Mouse (Mus musculus) bone marrow, adult 2 months (tissue): ENCODE measurements around the gene Adgrl1. TPM values are rescaled to one million over a fixed set of nuclear protein-coding genes. Genes with fewer than 3 reads are reported as not detected.

ENCODE experiments used
- H3K27ac ChIP-seq: fragments of 200-500 bp; 2 replicates; pipeline ENCODE4 v1.5.1; 2012; ENCODE audit warnings: low read depth, mild to moderate bottlenecking, control low read depth, inconsistent platforms, low read length; ENCODE audit not compliant: control insufficient read depth, poor library complexity, insufficient read depth
- H3K4me1 ChIP-seq: fragments of 200-500 bp; 2 replicates; pipeline ENCODE4 v1.6.1; 2011; ENCODE audit warnings: low read length; ENCODE audit not compliant: control insufficient read depth, insufficient read depth
- H3K4me3 ChIP-seq: fragments of 200-500 bp; replicated peaks from 2 replicates; pipeline ENCODE3; 2011; ENCODE audit warnings: mild to moderate bottlenecking, low read depth, low read length, control low read depth; ENCODE audit not compliant: control insufficient read depth
- CTCF ChIP-seq: fragments of 200-500 bp; IDR thresholded peaks from 2 replicates; pipeline ENCODE4 v1.5.1; 2011; ENCODE audit warnings: low read length, control low read depth; ENCODE audit not compliant: control insufficient read depth, insufficient read depth
- POLR2A ChIP-seq: fragments of 200-500 bp; IDR thresholded peaks from 2 replicates; pipeline ENCODE4 v1.6.1; 2011; ENCODE audit warnings: low read depth, mild to moderate bottlenecking, control low read depth, low read length, borderline replicate concordance; ENCODE audit not compliant: control insufficient read depth
- WGBS: fragments of 180-500 bp; shearing (Covaris S2); methylation state at CpG from one replicate; pipeline ENCODE4 v1.1.7; 2018; 5-methylcytosine and 5-hydroxymethylcytosine counted together
- polyA plus RNA-seq: library from polyadenylated mRNA; stranded (reverse); fragments of >200 nt; gene quantifications from 2 replicates; pipeline ENCODE4 v1.2.4, GENCODE M21; 2011; ENCODE audit warnings: low replicate concordance; ENCODE audit not compliant: missing spikeins, insufficient read depth, insufficient read length

Adgrl1 gene
- 6.5 and 8.8 TPM in 2 replicates for polyA plus RNA-seq

DNA sequence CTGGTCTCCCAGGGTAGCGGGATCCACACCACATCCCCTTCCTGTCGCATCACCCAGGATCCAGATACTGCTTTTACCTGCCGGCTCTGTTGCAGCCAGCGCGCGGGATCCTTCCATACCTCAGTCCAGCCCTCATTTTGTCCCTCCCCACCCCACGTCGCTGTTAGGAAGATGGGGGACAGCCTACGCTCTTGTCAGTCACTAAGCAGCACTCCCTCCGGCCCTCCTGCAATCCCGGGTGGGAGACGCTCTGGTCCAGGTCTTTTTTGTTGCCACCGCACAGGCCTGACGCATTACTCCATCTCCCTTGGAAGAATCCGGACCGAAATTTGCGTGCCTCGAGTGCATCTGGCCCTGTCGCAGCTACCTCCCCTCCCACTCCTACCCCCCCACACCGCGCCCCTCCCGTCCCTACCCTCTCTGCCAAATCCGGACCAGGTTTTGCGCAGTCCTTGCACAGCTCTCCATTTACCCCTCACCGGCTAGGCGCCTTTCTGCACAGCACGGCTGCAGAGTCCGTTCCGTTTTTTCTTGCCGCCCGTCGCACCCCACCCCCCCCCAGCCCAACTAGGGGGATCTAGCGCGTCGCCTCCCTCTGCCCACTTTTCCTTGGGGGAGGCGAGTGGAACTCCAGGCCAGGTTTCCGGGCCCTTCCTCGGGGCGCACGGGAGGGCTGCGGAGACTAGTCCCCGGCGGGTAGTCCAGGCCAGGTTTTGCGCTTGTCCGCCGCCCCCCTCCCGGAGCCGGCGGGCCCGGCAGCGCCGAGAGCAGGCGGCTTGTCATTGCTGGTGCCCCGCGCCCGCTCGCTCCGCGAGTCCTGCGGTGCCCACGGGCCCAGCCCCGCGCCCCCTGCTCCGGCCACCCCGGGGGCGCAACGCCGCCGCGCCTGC is at the start of gene Adgrl1:
TSS of gene Adgrl1 (plus strand) at position 743 of the 890 bp plus-strand sequence.
- TF ChIP-seq CTCF = no peak
- no peak for TF ChIP-seq POLR2A
- WGBS = 1% methylated on average over 64 of the region's 70 CpGs
- H3K4me3 ChIP-seq = peak within 1 kb of the TSS; percentile 40
- H3K27ac ChIP-seq = peak within 1 kb of the TSS; percentile 40; the same call in 1 of the 2 replicates
- no peaks in the 10 kb centered on the region for H3K4me1 ChIP-seq

DNA sequence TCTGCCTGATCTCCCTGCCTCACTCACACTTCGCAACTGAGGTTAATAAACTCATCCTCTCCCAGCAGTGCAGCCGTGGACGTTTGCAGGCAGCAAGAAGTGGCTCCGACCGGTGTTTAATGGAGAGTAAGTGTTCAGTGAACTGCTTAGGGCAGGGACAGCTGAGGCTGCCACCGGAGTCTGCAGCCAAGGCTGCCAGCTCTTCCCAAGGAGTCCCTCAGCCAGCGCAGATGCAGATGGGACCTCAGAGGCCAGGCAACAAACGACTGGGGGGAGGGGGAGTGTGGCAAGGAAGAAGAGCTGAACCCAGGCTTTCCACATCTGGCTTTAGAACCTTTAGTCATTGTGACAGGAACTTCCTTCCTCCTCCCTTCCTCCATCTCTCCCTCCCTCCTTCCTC is 47.6 kb upstream of the Adgrl1 start:
- 50% methylated on average over 8 of the region's 8 CpGs for WGBS
- Histone ChIP-seq H3K4me3 (no peak overlapping the region), H3K27ac (no peak overlapping the region; the same call in 1 of the 2 replicates), H3K4me1 (no peaks in the 10 kb centered on the region)
- no peak for TF ChIP-seq POLR2A

DNA sequence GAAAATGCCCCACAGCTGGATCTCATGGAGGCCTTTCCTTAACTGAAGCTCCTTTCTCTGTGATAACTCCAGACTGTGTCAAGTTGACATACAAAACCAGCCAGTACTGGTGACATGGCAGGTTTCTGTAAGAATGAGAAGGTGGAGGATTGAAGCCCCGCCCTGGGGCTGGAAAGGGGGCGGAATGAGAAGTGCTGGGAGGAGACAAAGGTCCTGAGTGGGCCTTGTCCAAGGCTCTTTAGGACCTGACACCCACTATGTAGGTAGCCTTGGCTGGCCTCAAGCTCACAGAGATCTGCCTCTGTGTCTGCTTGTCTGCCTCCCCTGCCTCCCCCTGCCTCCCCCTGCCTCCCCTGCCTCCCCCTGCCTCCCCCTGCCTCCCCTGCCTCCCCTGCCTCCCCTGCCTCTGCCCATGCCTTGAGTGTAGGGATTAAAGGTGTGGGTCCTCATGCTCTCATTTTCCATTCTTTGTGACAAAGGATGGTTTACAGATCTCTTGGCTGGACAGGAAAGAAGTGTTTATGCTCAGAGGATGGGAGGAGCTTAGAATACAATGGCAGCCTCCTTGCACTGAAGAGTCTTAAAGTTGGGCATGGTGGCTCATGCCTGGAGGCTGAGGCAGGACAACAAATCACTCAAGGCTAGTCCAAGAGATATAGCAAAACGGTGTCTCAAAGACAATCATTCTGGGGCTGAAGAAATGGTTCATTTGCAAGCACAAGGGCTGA is 46.4 kb upstream of the Adgrl1 start:
- H3K4me1 ChIP-seq = no peaks in the 10 kb centered on the region
- H3K4me3 ChIP-seq = no peak overlapping the region
- 57% methylated on average over 3 of the region's 3 CpGs for WGBS
- H3K27ac ChIP-seq = no peak overlapping the region
- TF ChIP-seq POLR2A = no peak
- TF ChIP-seq CTCF = no peak

DNA sequence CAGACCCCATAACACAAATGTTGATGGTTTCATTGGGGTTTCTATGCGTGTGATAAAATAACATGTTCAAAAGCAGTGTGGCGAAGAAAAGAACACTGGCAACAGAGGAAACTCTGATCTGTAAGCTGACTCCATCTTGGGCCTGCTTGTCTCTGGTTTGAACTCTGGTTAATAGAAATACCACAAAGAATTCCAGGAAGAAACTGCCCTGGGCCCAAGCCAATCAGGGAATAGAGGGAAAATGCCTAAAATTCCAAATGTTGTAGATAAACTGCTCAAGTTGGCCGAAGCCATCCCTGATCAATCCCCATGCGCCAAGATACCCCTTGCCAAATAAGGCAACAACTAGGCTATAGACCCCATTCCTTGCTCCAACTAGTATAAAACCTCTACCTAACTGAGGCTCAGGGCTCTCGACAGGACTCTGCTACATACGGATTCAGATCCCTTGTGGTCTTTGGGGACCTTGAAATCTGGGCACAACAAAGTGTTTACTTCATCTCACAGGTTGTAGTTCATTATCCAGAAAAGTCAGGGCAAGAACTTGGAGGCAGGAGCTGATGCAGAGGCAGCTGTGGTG is 43.3 kb upstream of the Adgrl1 start:
- Histone ChIP-seq H3K27ac (no peak overlapping the region), H3K4me1 (no peaks in the 10 kb centered on the region), H3K4me3 (no peak overlapping the region)
- TF ChIP-seq POLR2A (no peak), CTCF (no peak)
- WGBS = 78% methylated on average over 6 of the region's 6 CpGs

DNA sequence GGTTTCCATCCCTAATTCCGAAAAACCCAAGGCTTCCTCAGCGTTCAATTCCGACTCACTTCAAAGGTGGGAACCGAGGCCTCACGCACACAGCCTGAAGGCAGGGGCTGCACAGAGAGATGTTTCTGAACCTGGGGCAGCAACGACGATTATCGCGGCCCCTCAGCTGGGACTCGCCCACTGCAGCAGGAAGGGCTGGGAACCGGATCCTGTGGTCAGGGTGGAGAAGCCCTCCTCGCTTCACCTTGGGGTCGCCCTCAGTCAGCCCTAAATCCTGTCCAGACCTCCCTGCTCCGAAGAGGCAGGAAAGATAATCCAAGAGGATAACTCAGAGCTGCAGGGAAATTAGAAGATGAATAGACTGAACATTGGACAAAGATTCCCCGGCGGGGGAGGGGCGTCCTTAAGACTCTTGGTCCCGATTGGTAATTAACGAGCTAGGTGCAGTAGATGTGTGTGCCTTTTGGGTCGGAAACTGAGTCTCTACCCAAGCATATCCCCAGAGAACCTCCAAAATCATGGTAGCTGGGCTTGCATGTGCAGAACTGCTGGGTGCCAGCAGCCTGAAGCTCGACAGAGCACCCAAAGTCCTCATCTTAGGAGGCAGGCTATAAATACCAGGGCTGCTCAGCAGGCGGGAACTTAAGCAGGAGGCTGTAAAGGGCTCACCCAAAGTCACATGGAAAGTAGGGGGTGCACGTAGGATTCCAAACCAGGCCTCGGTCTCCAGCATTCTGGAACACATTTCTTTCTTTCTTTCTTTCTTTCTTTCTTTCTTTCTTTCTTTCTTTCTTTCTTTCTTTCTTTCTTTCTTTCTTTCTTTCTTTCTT is 37.3 kb upstream of the Adgrl1 start:
- TF ChIP-seq POLR2A (no peak), CTCF (no peak)
- 12% methylated on average over 24 of the region's 24 CpGs for WGBS
- no peak overlapping the region for H3K4me3 ChIP-seq

DNA sequence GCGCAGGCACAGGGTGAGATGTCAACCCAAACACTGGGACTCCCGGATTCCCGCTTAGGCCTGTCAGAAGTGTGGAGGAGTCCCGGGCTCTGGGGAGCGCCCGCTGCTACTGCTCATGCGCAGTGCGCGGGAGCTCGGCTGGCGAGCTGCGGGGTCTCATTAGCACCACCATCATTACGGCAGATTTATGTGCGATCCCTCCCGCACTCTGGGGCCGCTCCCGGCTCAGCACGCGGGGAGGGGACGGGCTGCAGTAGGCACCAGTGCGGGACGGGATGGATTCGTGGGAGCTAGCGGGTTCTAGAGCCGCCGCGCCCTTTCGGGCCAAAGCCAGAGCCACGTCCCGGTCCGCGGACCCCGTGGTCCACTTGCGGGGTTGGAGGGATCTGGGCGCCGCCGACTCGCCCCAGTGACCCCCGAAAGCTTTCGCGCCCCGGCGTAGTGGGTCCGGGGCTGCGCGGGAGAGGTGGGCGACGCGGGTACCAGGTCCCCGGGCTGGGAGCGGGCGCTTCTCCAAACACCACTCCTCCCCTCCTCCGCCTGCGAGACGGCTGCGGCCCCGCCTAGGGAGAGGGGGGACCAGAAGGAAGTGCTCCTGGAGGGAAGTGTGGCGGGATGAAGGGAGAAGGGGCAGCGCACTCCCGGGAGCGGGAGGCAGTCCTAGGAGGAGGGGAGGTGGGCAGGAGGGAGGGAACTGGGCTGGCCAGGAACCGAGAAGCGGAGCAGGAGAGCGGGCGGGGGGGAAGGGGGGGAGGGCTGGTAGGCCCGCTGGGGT is 24.8 kb upstream of the Adgrl1 start:
- Histone ChIP-seq H3K27ac (no peak overlapping the region), H3K4me3 (no peak overlapping the region), H3K4me1 (no peaks in the 10 kb centered on the region)
- TF ChIP-seq CTCF (no peak), POLR2A (no peak)
- WGBS = 2% methylated on average over 62 of the region's 66 CpGs

More for the DNA sequence above, 37.3 kb upstream of the Adgrl1 start:
- Histone ChIP-seq H3K27ac (no peak overlapping the region), H3K4me1 (no peaks in the 10 kb centered on the region)

DNA sequence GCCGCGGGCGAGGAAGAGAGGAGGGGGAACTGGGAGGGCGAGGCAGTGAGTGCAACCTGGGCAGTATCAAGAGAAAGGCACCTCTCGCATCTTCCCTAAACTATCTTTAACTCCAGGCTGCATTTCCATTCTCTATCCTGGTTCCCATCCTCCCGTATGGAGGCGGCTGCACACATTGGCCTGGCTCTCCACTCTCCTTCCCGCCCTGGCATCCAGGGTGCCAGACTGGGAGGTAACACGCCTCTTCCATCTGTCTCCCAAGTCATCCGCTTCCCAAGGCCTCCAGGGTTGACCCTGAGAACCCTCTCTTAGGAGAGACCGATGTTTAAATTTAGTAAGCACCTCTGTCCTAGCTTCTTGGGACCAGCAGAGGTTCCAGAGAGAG is 24.3 kb upstream of the Adgrl1 start:
- 4% methylated on average over 11 of the region's 11 CpGs for WGBS
- no peak overlapping the region for H3K27ac ChIP-seq
- no peaks in the 10 kb centered on the region for H3K4me1 ChIP-seq
- TF ChIP-seq POLR2A (no peak), CTCF (no peak)
- no peak overlapping the region for H3K4me3 ChIP-seq
